Mouse (Mus musculus) ES-E14 (cell line): ENCODE measurements around the gene Ddx6.

Experiments used
- CHD2 ChIP-seq: IDR thresholded peaks from 2 replicates; pipeline ENCODE4 v1.6.1; 2014; ENCODE audit warnings: mild to moderate bottlenecking, low read depth, low read length, inconsistent platforms
- HCFC1 ChIP-seq: IDR thresholded peaks from 2 replicates; pipeline ENCODE4 v1.6.1; 2012; ENCODE audit warnings: low read length, inconsistent platforms, borderline replicate concordance; ENCODE audit not compliant: insufficient read depth
- MAFK ChIP-seq: IDR thresholded peaks from 2 replicates; pipeline ENCODE4 v1.6.1; 2014; ENCODE audit warnings: mild to moderate bottlenecking, low read depth, low read length, inconsistent platforms; ENCODE audit not compliant: insufficient read depth
- ZC3H11A ChIP-seq: IDR thresholded peaks from 2 replicates; pipeline ENCODE4 v1.6.1; 2012; ENCODE audit warnings: low read depth, mild to moderate bottlenecking, inconsistent platforms, low read length, borderline replicate concordance
- ZNF384 ChIP-seq: IDR thresholded peaks from 2 replicates; pipeline ENCODE4 v1.6.1; 2012; ENCODE audit warnings: low read depth, low read length, inconsistent platforms

DNA sequence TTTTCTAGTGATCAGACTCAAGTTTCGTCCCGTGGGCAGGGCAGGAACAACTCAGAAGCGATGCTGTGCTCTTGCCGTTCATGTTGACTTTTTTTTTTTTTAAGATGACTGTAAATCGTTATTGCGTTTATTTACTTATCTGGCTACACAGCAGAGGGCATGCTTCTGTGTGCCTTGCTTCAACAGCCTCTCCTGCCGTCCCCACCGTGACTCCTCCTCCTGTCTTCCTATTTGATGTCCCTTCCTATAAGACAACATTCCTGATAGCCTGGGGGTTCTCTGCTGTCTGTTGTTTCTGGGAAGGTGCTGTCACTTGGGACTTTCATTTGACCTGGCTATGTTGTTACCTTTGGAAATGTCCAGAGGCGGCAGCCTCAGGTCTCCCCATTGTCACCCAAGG, 16.1 kb upstream of the Ddx6 start:
- TF ChIP-seq ZNF384 (no peak), MAFK (no peak), HCFC1 (no peak), CHD2 (no peak), ZC3H11A (no peak)
